Mouse (Mus musculus): ENCODE measurements around the gene Tacc3.

The Tacc3 gene

GRCm38 (mm10) chr5:33654424-33654823, 3.5 kb upstream of the Tacc3 start:
- DNase-seq (ENCODE audit: low read depth in 1 of 2, low spot score in 2 of 2): no peak

DNA sequence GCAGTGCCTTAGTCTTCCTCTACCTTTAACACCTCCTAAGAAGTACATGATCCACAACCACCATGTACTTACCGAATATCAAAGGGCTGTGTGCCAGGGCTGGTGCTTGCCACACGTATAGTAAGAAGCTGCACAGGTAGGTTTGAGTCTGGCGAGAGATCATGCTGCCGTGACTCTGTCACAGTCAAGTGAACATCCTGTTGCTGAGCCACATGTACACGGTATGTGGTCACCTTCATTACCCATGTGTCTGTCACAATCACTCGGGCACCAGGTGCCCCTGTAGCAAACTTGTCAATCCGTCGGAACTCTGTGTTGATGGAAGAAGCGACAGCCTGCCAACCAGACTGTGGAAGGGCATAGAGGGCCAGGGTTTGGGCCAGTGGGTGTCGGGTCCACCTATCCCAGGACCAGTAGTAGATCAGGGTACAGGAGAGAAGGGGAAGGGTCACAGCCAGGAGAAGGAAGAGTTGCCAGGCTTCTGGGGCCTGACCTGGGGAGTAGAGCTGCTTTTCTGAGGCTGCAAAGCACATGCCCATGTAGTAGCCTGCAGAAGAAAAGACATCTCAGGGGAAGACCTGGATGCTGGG, 2.6 kb upstream of the Tacc3 start:
- no peak for DNase-seq (ENCODE audit: low read depth in 1 of 2, low spot score in 2 of 2)

DNA sequence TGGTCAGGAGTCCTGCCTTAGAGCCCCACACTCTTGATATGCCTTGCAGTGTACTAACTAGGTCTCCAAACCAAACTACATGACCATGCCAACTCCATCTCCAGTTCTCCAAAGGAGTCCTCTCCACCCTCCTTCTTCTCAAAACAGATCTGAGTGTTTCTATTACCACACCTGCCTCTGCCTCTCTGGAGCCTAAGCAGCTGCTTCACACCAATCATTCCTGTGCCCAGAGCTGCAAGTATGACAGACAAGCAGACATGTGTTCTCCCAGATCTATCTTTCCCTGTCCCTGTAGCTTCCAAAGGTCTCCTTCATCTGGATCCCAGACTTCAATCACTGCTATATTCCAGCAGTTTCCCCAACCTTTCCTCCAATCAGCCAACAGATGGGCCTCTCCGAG, 1.2 kb upstream of the Tacc3 start:
- DNase-seq (ENCODE audit: low read depth in 1 of 2, low spot score in 2 of 2): no peak

- DNase-seq (ENCODE audit: low read depth in 1 of 2, low spot score in 2 of 2): no peak
Observed at GRCm38 (mm10) chr5:33657251-33657786, 609 bp upstream of the Tacc3 start.

- no peak for DNase-seq (ENCODE audit: low read depth in 1 of 2, low spot score in 2 of 2)
Observed at GRCm38 (mm10) chr5:33658664-33659050, 729 bp downstream of the Tacc3 start.

DNA sequence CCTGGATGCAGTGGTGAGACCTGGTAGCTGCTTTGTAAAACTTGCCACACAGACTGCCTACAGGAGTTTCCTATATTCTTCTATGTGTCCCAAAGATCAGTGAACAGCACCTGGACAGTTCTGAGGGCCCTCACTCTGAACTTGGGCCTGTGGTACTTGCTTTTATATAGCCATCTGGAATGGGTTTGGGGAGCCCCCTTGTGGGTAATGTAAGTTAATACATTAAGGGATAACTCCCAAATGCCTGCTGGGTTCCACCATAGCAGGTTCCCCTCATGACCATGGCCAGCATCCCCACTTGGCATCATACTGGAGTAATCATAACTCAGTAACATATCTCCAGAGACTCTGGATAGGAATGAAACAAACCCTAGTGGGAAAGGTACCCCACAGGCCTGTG, 10.3 kb downstream of the Tacc3 start:
- DNase-seq (ENCODE audit: low read depth in 1 of 2, low spot score in 2 of 2): no peak

- no peak for DNase-seq (ENCODE audit: low read depth in 1 of 2, low spot score in 2 of 2)
Observed at GRCm38 (mm10) chr5:33671659-33672058, 13.7 kb downstream of the Tacc3 start.

GRCm38 (mm10) chr5:33674439-33674838, 16.5 kb downstream of the Tacc3 start:
- DNase-seq (ENCODE audit: low read depth in 1 of 2, low spot score in 2 of 2): no peak

DNA sequence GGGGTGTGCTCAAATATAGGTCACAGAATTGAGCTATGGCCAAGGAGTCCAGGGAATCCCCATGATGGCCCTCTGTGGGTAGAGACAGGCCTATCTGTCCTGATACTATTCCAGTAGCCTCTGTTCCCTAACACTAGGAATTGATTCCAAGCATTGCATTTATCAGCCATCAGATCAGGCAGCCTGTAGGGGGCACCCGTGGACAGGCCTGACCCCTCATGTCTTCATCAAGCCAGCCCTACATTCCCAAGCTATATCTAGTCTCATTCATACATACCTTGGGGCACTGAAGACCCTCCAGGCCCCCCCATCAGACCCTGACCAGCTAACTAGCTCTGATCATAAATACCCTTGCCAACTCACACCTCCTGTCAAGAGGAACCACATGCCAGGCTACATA, 18.0 kb downstream of the Tacc3 start:
- no peak for DNase-seq (ENCODE audit: low read depth in 1 of 2, low spot score in 2 of 2)

DNA sequence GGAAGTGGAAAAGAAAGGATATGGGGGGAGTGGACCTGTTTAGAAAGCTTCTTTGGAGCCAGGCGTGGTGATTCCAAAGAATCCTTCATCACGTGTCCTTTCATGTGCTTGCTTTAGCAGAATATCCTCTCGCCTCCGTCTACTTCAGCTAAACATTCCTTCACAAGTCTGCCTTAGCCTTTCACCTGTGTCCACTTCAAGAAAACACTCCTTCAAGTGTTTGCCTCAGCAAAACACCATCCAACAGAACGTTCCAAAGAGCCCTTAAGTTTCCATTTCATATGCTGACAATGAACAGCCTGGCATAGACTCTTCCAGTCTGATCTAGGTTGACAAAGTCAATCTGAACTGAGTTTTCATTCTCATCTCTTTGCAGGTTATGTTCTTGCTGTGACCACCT, 20.3 kb downstream of the Tacc3 start:
- no peak for DNase-seq (ENCODE audit: low read depth in 1 of 2, low spot score in 2 of 2)

DNA sequence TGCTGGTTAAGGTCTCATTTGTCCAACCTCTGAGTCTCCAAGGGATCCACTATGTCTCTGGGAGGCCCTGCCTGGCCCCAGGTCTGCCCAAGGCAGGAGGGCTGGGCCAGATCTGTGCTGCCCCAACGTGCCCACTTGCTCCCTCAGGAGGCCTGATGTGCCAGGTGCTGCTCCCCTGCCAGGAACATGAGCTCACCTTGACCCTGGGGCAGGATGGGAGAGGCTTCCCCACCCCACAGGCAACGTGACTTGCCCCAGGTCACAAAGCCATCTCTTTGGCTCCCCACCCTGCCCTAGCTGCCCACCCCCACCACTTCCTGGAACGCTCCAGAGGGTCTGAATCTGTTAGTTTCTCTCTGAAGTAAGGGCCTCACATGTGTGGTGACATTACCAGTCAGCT, 23.1 kb downstream of the Tacc3 start:
- DNase-seq (ENCODE audit: low read depth in 1 of 2, low spot score in 2 of 2): no peak

DNA sequence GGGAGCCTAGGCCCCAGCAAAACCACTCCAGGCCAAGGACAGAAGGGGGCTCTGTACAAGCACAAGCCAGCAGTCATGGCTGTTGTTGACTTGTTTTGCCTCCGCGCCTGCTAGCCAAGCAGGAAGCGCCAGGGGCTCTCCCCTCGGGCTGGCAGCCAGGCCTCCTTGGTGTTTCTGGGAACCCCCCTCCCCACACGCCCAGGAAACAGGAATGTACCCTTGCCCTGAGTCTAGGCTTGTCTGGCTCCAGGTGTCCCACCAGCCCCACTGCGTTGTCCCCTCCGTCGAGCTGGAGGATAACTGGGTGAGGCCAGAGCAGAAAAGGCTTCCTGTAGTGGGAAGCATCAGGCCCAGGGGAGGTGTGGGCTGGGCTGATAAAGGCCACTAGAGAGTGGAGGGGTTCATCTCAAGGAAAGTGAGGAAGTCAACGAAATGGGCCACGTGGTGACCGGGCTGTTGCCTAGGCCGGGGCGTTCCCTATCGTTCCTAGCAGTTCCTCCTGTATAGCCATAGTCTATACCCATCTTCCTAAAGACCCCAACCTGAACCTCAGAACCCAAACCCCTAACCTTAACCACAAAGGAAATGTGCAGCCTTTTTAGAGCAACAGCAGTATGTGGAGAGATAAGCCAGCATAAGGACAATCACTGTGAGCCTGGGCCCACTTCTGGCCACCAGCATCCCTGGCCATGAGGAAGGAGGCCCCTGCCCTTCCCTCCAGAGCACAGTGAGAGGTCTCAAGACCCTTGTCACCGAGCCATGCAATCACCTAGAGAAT, 23.9 kb downstream of the Tacc3 start:
- no peak for DNase-seq (ENCODE audit: low read depth in 1 of 2, low spot score in 2 of 2)

DNA sequence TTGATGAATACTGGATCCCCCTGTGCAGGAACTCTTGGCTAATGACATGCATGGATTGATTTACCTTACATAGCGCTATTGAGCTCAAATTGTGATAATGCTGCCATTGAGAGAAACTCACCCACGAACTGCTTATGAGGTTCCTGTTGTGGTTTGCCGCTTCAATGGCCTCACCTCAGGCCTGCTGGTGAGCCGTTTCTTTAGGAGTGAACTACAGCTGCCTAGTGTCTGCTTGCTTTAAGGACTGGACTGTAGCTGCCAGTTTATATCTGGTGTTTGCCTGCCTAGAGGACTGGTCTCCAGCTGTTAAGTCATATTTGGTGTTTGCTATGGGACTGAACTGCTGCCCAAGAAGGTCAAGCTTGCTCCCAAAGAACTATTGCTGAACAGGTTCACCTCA, 25.0 kb downstream of the Tacc3 start:
- DNase-seq (ENCODE audit: low read depth in 1 of 2, low spot score in 2 of 2): no peak

DNA sequence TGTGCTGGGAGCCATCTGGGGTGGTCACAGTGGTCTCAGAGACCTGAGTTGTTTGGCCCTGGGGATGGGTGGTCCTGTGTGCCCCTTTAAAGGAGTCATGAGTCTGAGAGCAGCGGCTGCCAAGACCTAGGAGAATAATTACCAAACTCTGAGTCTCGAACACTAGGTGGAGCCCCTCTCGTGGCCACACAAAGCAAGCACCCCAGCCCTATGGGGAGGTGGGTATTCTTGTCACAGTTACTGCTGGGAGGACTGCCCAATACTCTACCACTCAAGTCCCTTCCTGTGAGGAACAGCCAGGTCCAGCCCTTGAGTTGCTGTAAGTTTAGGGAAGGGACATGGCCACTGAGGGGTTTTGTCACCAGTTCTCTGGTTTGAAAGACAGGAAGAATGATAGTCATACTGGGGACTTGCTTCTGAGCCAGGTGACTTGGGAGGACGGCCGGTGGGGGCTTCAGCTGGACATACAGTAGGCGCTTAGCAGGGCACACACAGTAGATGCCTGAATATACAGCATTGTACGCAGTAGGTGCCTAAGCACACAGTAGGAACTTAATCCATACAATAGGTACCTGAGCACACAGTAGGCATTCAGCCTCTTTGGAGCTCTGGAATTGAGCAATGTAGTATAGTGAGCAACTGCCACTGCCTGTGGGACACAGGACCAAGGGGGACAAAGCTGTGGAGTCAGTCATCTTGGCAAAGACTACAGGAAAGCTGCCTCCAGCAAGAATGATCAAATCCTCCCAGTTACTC, 26.1 kb downstream of the Tacc3 start:
- no peak for DNase-seq (ENCODE audit: low read depth in 1 of 2, low spot score in 2 of 2)

- no peak for DNase-seq (ENCODE audit: low read depth in 1 of 2, low spot score in 2 of 2)
Observed at GRCm38 (mm10) chr5:33684932-33685331, 27.0 kb downstream of the Tacc3 start.

GRCm38 (mm10) chr5:33687142-33687541, 29.2 kb downstream of the Tacc3 start:
- no peak for DNase-seq (ENCODE audit: low read depth in 1 of 2, low spot score in 2 of 2)

- DNase-seq (ENCODE audit: low read depth in 1 of 2, low spot score in 2 of 2): no peak
Observed at GRCm38 (mm10) chr5:33688278-33689220, 30.6 kb downstream of the Tacc3 start.

DNA sequence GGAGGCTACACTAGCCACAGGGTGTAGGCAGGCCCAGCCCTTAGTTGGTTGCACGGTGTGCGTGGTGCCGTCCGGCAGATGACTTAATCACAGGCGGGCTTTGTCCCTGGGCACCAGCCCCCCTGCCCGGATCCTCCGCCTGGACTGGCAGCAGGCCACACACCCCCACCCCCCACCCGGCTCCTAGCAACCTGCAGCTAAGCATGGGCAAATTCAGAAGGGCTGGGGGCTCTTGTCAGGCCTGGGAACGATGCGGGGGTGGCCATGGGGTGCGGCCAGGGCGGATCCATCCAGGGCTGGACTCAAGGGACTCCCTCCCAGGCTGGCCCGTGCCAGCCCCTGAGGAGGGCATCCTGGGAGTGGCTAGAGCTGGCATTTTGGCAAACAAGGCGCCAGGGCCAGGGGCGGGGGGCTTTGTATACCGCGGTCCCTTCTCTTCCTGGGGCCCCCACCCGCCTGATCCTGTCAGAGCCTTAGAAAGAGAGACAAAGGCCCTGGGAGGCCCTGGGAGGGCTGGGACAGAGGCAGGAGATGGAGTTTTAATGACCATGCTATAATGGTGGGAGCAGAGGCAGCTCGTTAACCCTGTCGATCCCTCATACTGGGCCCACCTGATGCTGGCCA, 31.4 kb downstream of the Tacc3 start:
- DNase-seq (ENCODE audit: low read depth in 1 of 2, low spot score in 2 of 2): no peak

DNA sequence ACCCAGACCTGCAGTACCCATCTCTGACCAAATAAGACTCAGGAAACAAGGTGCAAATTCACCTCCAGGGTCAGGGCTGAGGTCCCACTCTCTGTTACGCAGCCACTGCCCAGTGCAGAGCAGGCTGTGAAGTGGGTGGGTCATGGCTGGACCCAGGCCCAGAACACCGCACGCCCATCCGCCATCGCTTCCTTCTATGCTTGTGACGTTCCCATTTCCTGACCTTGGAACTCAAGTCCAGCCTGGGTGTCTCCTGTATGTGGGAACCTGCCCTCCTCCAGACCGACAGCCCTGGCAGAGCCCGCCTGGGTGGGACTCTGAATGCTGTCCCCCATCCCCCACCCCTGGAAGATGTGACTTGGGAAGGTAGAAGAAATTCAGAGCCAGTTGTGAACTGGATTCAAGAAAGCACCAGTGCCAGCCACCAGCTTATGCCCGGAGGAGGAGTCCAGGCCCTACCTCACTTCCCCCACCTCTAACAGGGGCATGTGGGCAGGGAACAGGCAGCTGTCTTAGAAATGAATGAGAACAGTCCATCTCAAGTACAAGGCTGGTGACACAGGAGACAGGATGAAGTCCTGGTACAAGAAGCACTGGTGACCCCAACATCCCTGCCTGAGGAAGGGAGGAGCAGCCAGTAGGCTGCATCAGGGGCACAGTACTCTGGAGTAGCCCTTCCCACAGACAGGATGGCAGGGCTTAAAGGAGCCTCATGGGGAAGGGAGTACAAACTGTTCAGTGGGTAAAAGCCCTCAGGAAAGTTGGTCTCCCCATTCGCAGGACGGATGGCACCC, 32.1 kb downstream of the Tacc3 start:
- no peak for DNase-seq (ENCODE audit: low read depth in 1 of 2, low spot score in 2 of 2)

- DNase-seq (ENCODE audit: low read depth in 1 of 2, low spot score in 2 of 2): no peak
Observed at GRCm38 (mm10) chr5:33692393-33692792, 34.5 kb downstream of the Tacc3 start.

Data from monocyte, adult 2 months (primary cell).